Mouse (Mus musculus): Measurements from ENCODE around the gene Npat.
A peak's percentile ranks its signal among the peaks of the same experiment; 100 is the strongest.

GRCm38 (mm10) chr9:53594764-53595163 is 57.9 kb downstream of the Npat start:
- TF ChIP-seq POLR2A (IDR thresholded peaks at IDR 0.05; ENCODE audit: insufficient read depth, low read depth, low read length): no peak
- TF ChIP-seq CTCF (IDR thresholded peaks at IDR 0.05; ENCODE audit: insufficient read depth, low read depth, low read length): peak; percentile 41; the same call in 1 of the 2 replicates
